Mouse (Mus musculus) adrenal gland, postnatal 25 days (tissue): ENCODE measurements at regions not wholly inside any gene's neighbourhood (a gene's known extent, or its start where the extent isn't known, plus 50 kb on each side); places are given as distances from the start of the nearest gene placed in this dataset.

ENCODE experiments used
- DNase-seq: peaks from one replicate; pipeline ENCODE4 v3.0.0; 2021; ENCODE audit warnings: mixed read lengths

GRCm38 (mm10) chr15:12066857-12067211 lies 50.8 kb upstream of the Zfr start:
- DNase-seq = no peak

- peak; percentile 73 for DNase-seq
These were observed 51.3 kb upstream of the Zfr start for GRCm38 (mm10) chr15:12066176-12066856.

GRCm38 (mm10) chr15:12054870-12055269 lies 58.1 kb upstream of the Sub1 start:
- DNase-seq = no peak

GRCm38 (mm10) chr15:12053610-12054009 lies 56.8 kb upstream of the Sub1 start:
- DNase-seq = peak; percentile 5

- no peak for DNase-seq
These were observed 52.2 kb upstream of the Sub1 start for GRCm38 (mm10) chr15:12048965-12049364.

- DNase-seq = no peak
These were observed 51.4 kb upstream of the Sub1 start for GRCm38 (mm10) chr15:12048214-12048507.

GRCm38 (mm10) chr15:12047349-12048213 lies 50.8 kb upstream of the Sub1 start:
- no peak for DNase-seq
